Mouse (Mus musculus) forebrain, embryonic 12.5 days (tissue): ENCODE data around the gene Fbxl21. TPM values are rescaled to one million over a fixed set of nuclear protein-coding genes. Genes with fewer than 3 reads are reported as not detected.

ENCODE experiments used
- ATAC-seq: fragments of 200-750 bp; cut with Nextera tagmentation; 2 replicates; pipeline ENCODE4 v1.8.0; 2017; ENCODE audit warnings: moderate TSS enrichment; ENCODE audit not compliant: low FRiP score
- H3K27ac ChIP-seq: fragments of 300-500 bp; sonication (generic); 2 replicates; pipeline ENCODE4 v1.5.1; 2016; ENCODE audit warnings: mild to moderate bottlenecking
- H3K27me3 ChIP-seq: fragments of 300-500 bp; sonication (generic); 2 replicates; pipeline ENCODE4 v1.6.1; 2016; ENCODE audit warnings: mild to moderate bottlenecking
- H3K36me3 ChIP-seq: fragments of 300-500 bp; sonication (generic); replicated peaks from 2 replicates; pipeline ENCODE4 v1.6.1; 2016; ENCODE audit warnings: mild to moderate bottlenecking
- H3K4me1 ChIP-seq: fragments of 300-500 bp; sonication (generic); 2 replicates; pipeline ENCODE4 v1.6.1; 2016
- H3K4me2 ChIP-seq: fragments of 300-500 bp; sonication (generic); 2 replicates; pipeline ENCODE4 v1.6.1; 2016; ENCODE audit warnings: mild to moderate bottlenecking, moderate library complexity
- H3K4me3 ChIP-seq: fragments of 300-500 bp; sonication (generic); replicated peaks from 2 replicates; pipeline ENCODE4 v1.5.1; 2016; ENCODE audit warnings: mild to moderate bottlenecking
- H3K9ac ChIP-seq: fragments of 300-500 bp; sonication (generic); 2 replicates; pipeline ENCODE4 v1.6.1; 2016; ENCODE audit warnings: mild to moderate bottlenecking
- H3K9me3 ChIP-seq: fragments of 300-500 bp; sonication (generic); 2 replicates; pipeline ENCODE4 v1.6.1; 2016
- WGBS: fragments of 180-500 bp; shearing (Covaris S2); methylation state at CpG from one replicate; pipeline ENCODE4 v1.1.7; 2016; 5-methylcytosine and 5-hydroxymethylcytosine counted together
- polyA plus RNA-seq: library from polyadenylated mRNA; unstranded; fragments of >200 nt; fragmentation: Nextera tagmentation; extraction: Ambion mirVana; gene quantifications from 2 replicates; pipeline ENCODE4 v1.2.1, GENCODE M21; 2016

The Fbxl21 gene
- 2.0 and 2.4 TPM in 2 replicates for polyA plus RNA-seq

- ATAC-seq: peak; percentile 98
- peak within 1 kb of the TSS; percentile 91 for H3K4me2 ChIP-seq
Measured at GRCm38 (mm10) chr13:56522081-56522820, at the start of gene Fbxl21. Gene Fbxl21 (plus strand): TSS chr13:56522472.

GRCm38 (mm10) chr13:56472661-56473060, 49.6 kb upstream of the Fbxl21 start:
- ATAC-seq: no peak
- WGBS: 90% methylated on average over 9 of the region's 9 CpGs
- Histone ChIP-seq H3K36me3 (no peaks in the 10 kb centered on the region), H3K9ac (no peak overlapping the region), H3K4me2 (no peak overlapping the region), H3K4me3 (no peak overlapping the region), H3K27me3 (peaks cover 9% of the 10 kb centered on the region; the same call in 1 of the 2 replicates), H3K4me1 (0 out of 2 replicates have a peak, but pooled peaks cover 3% of the 10 kb centered on the region), H3K9me3 (no peaks in the 10 kb centered on the region), H3K27ac (no peak overlapping the region)

More at GRCm38 (mm10) chr13:56522081-56522820, at the start of gene Fbxl21:
- peaks cover 3% of the 10 kb centered on the region for H3K4me1 ChIP-seq
- H3K27me3 ChIP-seq: peaks cover 2% of the 10 kb centered on the region; the same call in 1 of the 2 replicates
- WGBS: 1% methylated on average over 56 of the region's 56 CpGs
- H3K4me3 ChIP-seq: peak within 1 kb of the TSS; percentile 73
- no peaks in the 10 kb centered on the region for H3K9me3 ChIP-seq
- H3K27ac ChIP-seq: no peak within 1 kb of the TSS
- H3K36me3 ChIP-seq: no peaks in the 10 kb centered on the region
- H3K9ac ChIP-seq: peak within 1 kb of the TSS; percentile 64

- ATAC-seq: no peak
Measured at GRCm38 (mm10) chr13:56475363-56475762, 46.9 kb upstream of the Fbxl21 start.

GRCm38 (mm10) chr13:56476790-56477189, 45.5 kb upstream of the Fbxl21 start:
- Histone ChIP-seq H3K27ac (no peak overlapping the region), H3K27me3 (peaks cover 9% of the 10 kb centered on the region; the same call in 1 of the 2 replicates), H3K4me2 (no peak overlapping the region), H3K9ac (no peak overlapping the region), H3K9me3 (no peaks in the 10 kb centered on the region), H3K36me3 (no peaks in the 10 kb centered on the region), H3K4me3 (no peak overlapping the region), H3K4me1 (0 out of 2 replicates have a peak, but pooled peaks cover 3% of the 10 kb centered on the region)
- 82% methylated on average over 5 of the region's 5 CpGs for WGBS
- ATAC-seq: no peak

More at GRCm38 (mm10) chr13:56475363-56475762, 46.9 kb upstream of the Fbxl21 start:
- Histone ChIP-seq H3K4me2 (no peak overlapping the region), H3K27me3 (peaks cover 9% of the 10 kb centered on the region; the same call in 1 of the 2 replicates), H3K27ac (no peak overlapping the region), H3K4me3 (no peak overlapping the region), H3K36me3 (no peaks in the 10 kb centered on the region), H3K9me3 (no peaks in the 10 kb centered on the region), H3K4me1 (0 out of 2 replicates have a peak, but pooled peaks cover 3% of the 10 kb centered on the region), H3K9ac (no peak overlapping the region)
- WGBS: 43% methylated on average over 4 of the region's 4 CpGs

GRCm38 (mm10) chr13:56477271-56477670, 45.0 kb upstream of the Fbxl21 start:
- no peak for ATAC-seq
- Histone ChIP-seq H3K4me1 (no peaks in the 10 kb centered on the region), H3K9ac (no peak overlapping the region), H3K4me2 (no peak overlapping the region), H3K9me3 (no peaks in the 10 kb centered on the region), H3K27me3 (peaks cover 9% of the 10 kb centered on the region; the same call in 1 of the 2 replicates), H3K27ac (no peak overlapping the region), H3K36me3 (no peaks in the 10 kb centered on the region), H3K4me3 (no peak overlapping the region)
- 70% methylated on average over 6 of the region's 6 CpGs for WGBS

- H3K9ac ChIP-seq: no peak overlapping the region
- H3K36me3 ChIP-seq: no peaks in the 10 kb centered on the region
- peaks cover 8% of the 10 kb centered on the region; the same call in 1 of the 2 replicates for H3K27me3 ChIP-seq
- no peak overlapping the region for H3K4me3 ChIP-seq
- H3K9me3 ChIP-seq: no peaks in the 10 kb centered on the region
- WGBS: 79% methylated on average over 6 of the region's 6 CpGs
- no peak for ATAC-seq
- H3K4me1 ChIP-seq: no peaks in the 10 kb centered on the region
- no peak overlapping the region for H3K4me2 ChIP-seq
- no peak overlapping the region for H3K27ac ChIP-seq
Measured at GRCm38 (mm10) chr13:56478027-56478426, 44.2 kb upstream of the Fbxl21 start.

GRCm38 (mm10) chr13:56482146-56482545, 40.1 kb upstream of the Fbxl21 start, which contains the start of gene Il9:
Gene Il9 (minus strand): TSS chr13:56482246.
- H3K9me3 ChIP-seq: no peaks in the 10 kb centered on the region
- H3K9ac ChIP-seq: no peak within 1 kb of the TSS
- no peaks in the 10 kb centered on the region for H3K4me1 ChIP-seq
- no peak within 1 kb of the TSS for H3K4me3 ChIP-seq
- no peak for ATAC-seq
- no peak within 1 kb of the TSS for H3K27ac ChIP-seq
- H3K27me3 ChIP-seq: no peaks in the 10 kb centered on the region
- no peaks in the 10 kb centered on the region for H3K36me3 ChIP-seq
- 78% methylated on average over 3 of the region's 3 CpGs for WGBS
- no peak within 1 kb of the TSS for H3K4me2 ChIP-seq

GRCm38 (mm10) chr13:56488012-56488411, 34.3 kb upstream of the Fbxl21 start:
- Histone ChIP-seq H3K4me1 (no peaks in the 10 kb centered on the region), H3K27ac (no peak overlapping the region), H3K36me3 (no peaks in the 10 kb centered on the region), H3K4me2 (no peak overlapping the region), H3K9ac (no peak overlapping the region), H3K9me3 (no peaks in the 10 kb centered on the region), H3K27me3 (no peaks in the 10 kb centered on the region), H3K4me3 (no peak overlapping the region)
- WGBS: 81% methylated on average over 5 of the region's 5 CpGs
- ATAC-seq: no peak

- Histone ChIP-seq H3K27me3 (no peaks in the 10 kb centered on the region), H3K9me3 (no peaks in the 10 kb centered on the region), H3K36me3 (no peaks in the 10 kb centered on the region), H3K9ac (no peak overlapping the region), H3K4me2 (no peak overlapping the region), H3K4me3 (no peak overlapping the region), H3K27ac (no peak overlapping the region), H3K4me1 (peaks cover 5% of the 10 kb centered on the region; the same call in 1 of the 2 replicates)
- WGBS: 25% methylated on average over 3 of the region's 3 CpGs
- no peak for ATAC-seq
Measured at GRCm38 (mm10) chr13:56494440-56494839, 27.8 kb upstream of the Fbxl21 start.

GRCm38 (mm10) chr13:56500132-56500531, 22.1 kb upstream of the Fbxl21 start:
- 81% methylated on average over 3 of the region's 3 CpGs for WGBS
- no peak overlapping the region for H3K4me2 ChIP-seq
- H3K27ac ChIP-seq: no peak overlapping the region
- no peaks in the 10 kb centered on the region for H3K36me3 ChIP-seq
- H3K27me3 ChIP-seq: no peaks in the 10 kb centered on the region
- no peak for ATAC-seq
- no peaks in the 10 kb centered on the region for H3K4me1 ChIP-seq
- no peaks in the 10 kb centered on the region for H3K9me3 ChIP-seq
- H3K9ac ChIP-seq: no peak overlapping the region
- H3K4me3 ChIP-seq: no peak overlapping the region

- Histone ChIP-seq H3K4me1 (no peaks in the 10 kb centered on the region), H3K36me3 (no peaks in the 10 kb centered on the region), H3K9me3 (no peaks in the 10 kb centered on the region), H3K4me2 (no peak overlapping the region), H3K27ac (no peak overlapping the region), H3K9ac (no peak overlapping the region), H3K4me3 (no peak overlapping the region), H3K27me3 (no peaks in the 10 kb centered on the region)
- WGBS: 92% methylated on average over 8 of the region's 8 CpGs
- no peak for ATAC-seq
Measured at GRCm38 (mm10) chr13:56500636-56501035, 21.6 kb upstream of the Fbxl21 start.

GRCm38 (mm10) chr13:56501866-56502420, 20.3 kb upstream of the Fbxl21 start:
- Histone ChIP-seq H3K4me3 (no peak overlapping the region), H3K27ac (no peak overlapping the region), H3K4me1 (no peaks in the 10 kb centered on the region), H3K27me3 (no peaks in the 10 kb centered on the region), H3K4me2 (no peak overlapping the region), H3K9ac (no peak overlapping the region), H3K36me3 (no peaks in the 10 kb centered on the region), H3K9me3 (no peaks in the 10 kb centered on the region)
- ATAC-seq: no peak
- WGBS: 76% methylated on average over 6 of the region's 6 CpGs
